Mouse (Mus musculus): ENCODE data around the gene Ggnbp2. TPM values are rescaled to one million over a fixed set of nuclear protein-coding genes. Genes with fewer than 3 reads are reported as not detected.
"Not testable (repeated sequence)": the region's sequence is repeated elsewhere in the genome, so short reads cannot be mapped to it uniquely, and the experiment has no call there.

Gene Ggnbp2
- polyA plus RNA-seq, 1 experiment from 2014 or later, result 68.7 TPM

GRCm38 (mm10) chr11:84885238-84885637, 14.6 kb upstream of the Ggnbp2 start:
- no peaks in the 10 kb centered on the region for H3K9me3 ChIP-seq (ENCODE audit: control insufficient read depth, low read length)
- DNase-seq (ENCODE audit: low spot score), result no peak
- H3K27ac ChIP-seq (ENCODE audit: low read depth, low read length), result no peak overlapping the region
- H3K9ac ChIP-seq (ENCODE audit: low read length), result no peak overlapping the region
- H3K4me1 ChIP-seq (replicated peaks; ENCODE audit: control insufficient read depth, insufficient read depth, low read length), result peaks cover 4% of the 10 kb centered on the region
- no peak overlapping the region for H3K4me3 ChIP-seq (ENCODE audit: low read depth, low read length)
- H3K4me2 ChIP-seq (ENCODE audit: low read depth, low read length, severe bottlenecking), result no peak overlapping the region
- ATAC-seq (replicated peaks; ENCODE audit: low FRiP score), result no peak
- WGBS, result 79% methylated on average over 4 of the region's 4 CpGs
- no peaks in the 10 kb centered on the region for H3K27me3 ChIP-seq (ENCODE audit: control insufficient read depth, insufficient read depth, low read length)
- H3K36me3 ChIP-seq (ENCODE audit: control insufficient read depth, insufficient read depth, low read length), result peaks cover 2% of the 10 kb centered on the region; the same call in 1 of the 2 replicates

- WGBS, result 92% methylated on average over 7 of the region's 7 CpGs
- ATAC-seq (replicated peaks; ENCODE audit: low FRiP score) (no peak), DNase-seq (ENCODE audit: low spot score) (no peak)
- no peaks in the 10 kb centered on the region for H3K9me3 ChIP-seq (ENCODE audit: control insufficient read depth, low read length)
- peaks cover 10% of the 10 kb centered on the region for H3K4me1 ChIP-seq (replicated peaks; ENCODE audit: control insufficient read depth, insufficient read depth, low read length)
- no peak overlapping the region for H3K4me2 ChIP-seq (ENCODE audit: low read depth, low read length, severe bottlenecking)
- no peak overlapping the region for H3K4me3 ChIP-seq (ENCODE audit: low read depth, low read length)
- H3K36me3 ChIP-seq (ENCODE audit: control insufficient read depth, insufficient read depth, low read length), result peaks cover 2% of the 10 kb centered on the region; the same call in 1 of the 2 replicates
- no peak overlapping the region for H3K27ac ChIP-seq (ENCODE audit: low read depth, low read length)
- no peaks in the 10 kb centered on the region for H3K27me3 ChIP-seq (ENCODE audit: control insufficient read depth, insufficient read depth, low read length)
- H3K9ac ChIP-seq (ENCODE audit: low read length), result no peak overlapping the region
These were observed 11.7 kb upstream of the Ggnbp2 start for GRCm38 (mm10) chr11:84882346-84882745.

GRCm38 (mm10) chr11:84880971-84881370, 10.4 kb upstream of the Ggnbp2 start:
- Histone ChIP-seq H3K27ac (ENCODE audit: low read depth, low read length) (no peak overlapping the region), H3K4me1 (replicated peaks; ENCODE audit: control insufficient read depth, insufficient read depth, low read length) (peaks cover 10% of the 10 kb centered on the region), H3K27me3 (ENCODE audit: control insufficient read depth, insufficient read depth, low read length) (no peaks in the 10 kb centered on the region), H3K36me3 (ENCODE audit: control insufficient read depth, insufficient read depth, low read length) (peaks cover 2% of the 10 kb centered on the region; the same call in 1 of the 2 replicates), H3K9me3 (ENCODE audit: control insufficient read depth, low read length) (no peaks in the 10 kb centered on the region), H3K4me2 (ENCODE audit: low read depth, low read length, severe bottlenecking) (peak overlapping the region; percentile 92), H3K9ac (ENCODE audit: low read length) (peak overlapping the region; percentile 67), H3K4me3 (ENCODE audit: low read depth, low read length) (peak overlapping the region; percentile 78)
- 66% methylated on average over 9 of the region's 9 CpGs for WGBS
- DNase-seq (ENCODE audit: low spot score) (no peak), ATAC-seq (replicated peaks; ENCODE audit: low FRiP score) (0 out of 2 replicates have a peak, but pooled peaks have one; percentile 9)

- peak; percentile 78 for DNase-seq (ENCODE audit: low spot score)
- H3K27ac ChIP-seq (ENCODE audit: low read depth, low read length), result peak overlapping the region; percentile 71; the same call in 1 of the 2 replicates
- H3K9ac ChIP-seq (ENCODE audit: low read length), result peak overlapping the region; percentile 67
- no peaks in the 10 kb centered on the region for H3K27me3 ChIP-seq (ENCODE audit: control insufficient read depth, insufficient read depth, low read length)
- H3K9me3 ChIP-seq (ENCODE audit: control insufficient read depth, low read length), result no peaks in the 10 kb centered on the region
- under 1% methylated on average over 24 of the region's 24 CpGs for WGBS
- ATAC-seq (replicated peaks; ENCODE audit: low FRiP score), result peak; percentile 44
- H3K4me2 ChIP-seq (ENCODE audit: low read depth, low read length, severe bottlenecking), result peak overlapping the region; percentile 92
- peak overlapping the region; percentile 78 for H3K4me3 ChIP-seq (ENCODE audit: low read depth, low read length)
- peaks cover 10% of the 10 kb centered on the region for H3K4me1 ChIP-seq (replicated peaks; ENCODE audit: control insufficient read depth, insufficient read depth, low read length)
- H3K36me3 ChIP-seq (ENCODE audit: control insufficient read depth, insufficient read depth, low read length), result peaks cover 2% of the 10 kb centered on the region; the same call in 1 of the 2 replicates
These were observed 9.9 kb upstream of the Ggnbp2 start for GRCm38 (mm10) chr11:84880465-84880961.

- Histone ChIP-seq H3K36me3 (ENCODE audit: control insufficient read depth, insufficient read depth, low read length) (no peaks in the 10 kb centered on the region; the same call in 1 of the 2 replicates), H3K4me1 (replicated peaks; ENCODE audit: control insufficient read depth, insufficient read depth, low read length) (peaks cover 10% of the 10 kb centered on the region), H3K4me3 (ENCODE audit: low read depth, low read length) (peak within 1 kb of the TSS; percentile 78), H3K27me3 (ENCODE audit: control insufficient read depth, insufficient read depth, low read length) (no peaks in the 10 kb centered on the region), H3K9ac (ENCODE audit: low read length) (peak within 1 kb of the TSS; percentile 67), H3K27ac (ENCODE audit: low read depth, low read length) (peak within 1 kb of the TSS; percentile 71), H3K9me3 (ENCODE audit: control insufficient read depth, low read length) (no peaks in the 10 kb centered on the region), H3K4me2 (ENCODE audit: low read depth, low read length, severe bottlenecking) (peak within 1 kb of the TSS; percentile 92)
- DNase-seq (ENCODE audit: low spot score) (peak; percentile 90), ATAC-seq (replicated peaks; ENCODE audit: low FRiP score) (peak; percentile 96)
- WGBS, result under 1% methylated on average over 80 of the region's 81 CpGs
These were observed 9.3 kb upstream of the Ggnbp2 start, which contains the start of the genes Myo19 and Pigw for GRCm38 (mm10) chr11:84879772-84880464. Gene Myo19 (plus strand): TSS chr11:84880148. Gene Pigw (minus strand): TSS chr11:84880285.

GRCm38 (mm10) chr11:84879007-84879771, 8.6 kb upstream of the Ggnbp2 start:
- Histone ChIP-seq H3K27ac (ENCODE audit: low read depth, low read length) (peak overlapping the region; percentile 71), H3K9me3 (ENCODE audit: control insufficient read depth, low read length) (no peaks in the 10 kb centered on the region), H3K4me3 (ENCODE audit: low read depth, low read length) (peak overlapping the region; percentile 78), H3K4me2 (ENCODE audit: low read depth, low read length, severe bottlenecking) (peak overlapping the region; percentile 92), H3K9ac (ENCODE audit: low read length) (peak overlapping the region; percentile 67), H3K27me3 (ENCODE audit: control insufficient read depth, insufficient read depth, low read length) (no peaks in the 10 kb centered on the region), H3K4me1 (replicated peaks; ENCODE audit: control insufficient read depth, insufficient read depth, low read length) (peaks cover 10% of the 10 kb centered on the region), H3K36me3 (ENCODE audit: control insufficient read depth, insufficient read depth, low read length) (no peaks in the 10 kb centered on the region; the same call in 1 of the 2 replicates)
- ATAC-seq (replicated peaks; ENCODE audit: low FRiP score) (peak; percentile 28), DNase-seq (ENCODE audit: low spot score) (no peak)
- 24% methylated on average over 7 of the region's 7 CpGs for WGBS

GRCm38 (mm10) chr11:84876020-84876419, 5.4 kb upstream of the Ggnbp2 start:
- H3K9ac ChIP-seq (ENCODE audit: low read length); H3K36me3 ChIP-seq (ENCODE audit: control insufficient read depth, insufficient read depth, low read length); ATAC-seq (replicated peaks; ENCODE audit: low FRiP score); H3K27me3 ChIP-seq (ENCODE audit: control insufficient read depth, insufficient read depth, low read length); H3K4me3 ChIP-seq (ENCODE audit: low read depth, low read length); H3K9me3 ChIP-seq (ENCODE audit: control insufficient read depth, low read length); H3K27ac ChIP-seq (ENCODE audit: low read depth, low read length); DNase-seq (ENCODE audit: low spot score); H3K4me2 ChIP-seq (ENCODE audit: low read depth, low read length, severe bottlenecking): not testable (repeated sequence)
- H3K4me1 ChIP-seq (replicated peaks; ENCODE audit: control insufficient read depth, insufficient read depth, low read length), result peaks cover 10% of the 10 kb centered on the region
- WGBS, result no CpG with 5 or more reads among the region's 1 CpGs

GRCm38 (mm10) chr11:84873042-84873833, 2.6 kb upstream of the Ggnbp2 start:
- Histone ChIP-seq H3K4me2 (ENCODE audit: low read depth, low read length, severe bottlenecking) (no peak overlapping the region), H3K9ac (ENCODE audit: low read length) (no peak overlapping the region), H3K9me3 (ENCODE audit: control insufficient read depth, low read length) (no peaks in the 10 kb centered on the region), H3K36me3 (ENCODE audit: control insufficient read depth, insufficient read depth, low read length) (no peaks in the 10 kb centered on the region; the same call in 1 of the 2 replicates), H3K4me3 (ENCODE audit: low read depth, low read length) (no peak overlapping the region), H3K27ac (ENCODE audit: low read depth, low read length) (no peak overlapping the region), H3K27me3 (ENCODE audit: control insufficient read depth, insufficient read depth, low read length) (no peaks in the 10 kb centered on the region), H3K4me1 (replicated peaks; ENCODE audit: control insufficient read depth, insufficient read depth, low read length) (no peaks in the 10 kb centered on the region; the same call in 1 of the 2 replicates)
- ATAC-seq (replicated peaks; ENCODE audit: low FRiP score), result no peak
- WGBS, result 73% methylated on average over 1 of the region's 1 CpGs
- no peak for DNase-seq (ENCODE audit: low spot score)
